Mouse (Mus musculus) A20 (cell line): ENCODE results near the gene Rexo1.

Experiments used
- DNase-seq: peaks from one replicate; pipeline ENCODE4 v3.0.0-alpha.2; 2011; ENCODE audit warnings: low read depth, low spot score

Rexo1 gene

DNA sequence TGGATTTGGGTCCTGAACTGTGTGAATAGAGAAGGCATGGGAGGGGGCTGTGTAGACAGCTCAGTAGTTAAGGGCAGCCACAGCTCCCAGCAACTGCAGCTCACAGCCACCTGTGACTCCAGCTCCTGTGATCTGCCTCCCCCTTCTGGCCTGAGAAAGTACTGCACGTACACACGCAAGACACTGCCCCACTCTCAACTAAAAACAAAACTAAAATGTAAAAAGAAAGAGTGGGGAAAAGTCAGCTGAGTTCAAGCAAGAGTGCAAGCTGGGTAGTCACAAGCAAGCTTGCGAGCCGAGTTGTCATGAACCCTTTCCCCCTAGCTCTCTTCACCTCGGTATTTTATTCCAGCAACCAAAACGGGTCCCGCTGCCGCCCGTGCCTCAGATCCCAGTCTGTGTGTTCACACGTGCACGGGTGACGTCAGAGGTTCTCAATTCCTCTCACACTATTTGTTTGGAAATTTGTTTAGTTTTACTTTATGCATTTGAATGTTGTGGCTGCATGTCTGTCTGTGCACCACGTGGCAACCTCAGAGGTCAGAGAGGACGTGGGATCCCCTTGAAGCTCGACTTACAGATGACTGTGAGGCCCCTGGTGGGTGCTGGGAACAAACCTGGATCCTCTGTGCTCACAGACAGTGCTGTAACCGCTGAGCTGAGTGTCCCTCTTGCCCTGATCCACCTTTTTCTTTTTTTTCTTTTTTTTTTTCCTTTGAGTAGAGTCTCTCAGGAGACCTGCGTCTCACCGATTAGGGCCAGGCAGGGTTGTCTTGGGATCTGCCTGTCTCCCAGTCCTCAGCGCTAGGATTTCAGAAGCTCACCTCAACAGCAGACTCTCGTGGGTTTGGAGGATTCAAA is 51.7 kb downstream of the Rexo1 start:
- peak; percentile 85 for DNase-seq

GRCm38 (mm10) chr10:80506222-80506621 is 55.1 kb downstream of the Rexo1 start:
- peak; percentile 69 for DNase-seq

DNA sequence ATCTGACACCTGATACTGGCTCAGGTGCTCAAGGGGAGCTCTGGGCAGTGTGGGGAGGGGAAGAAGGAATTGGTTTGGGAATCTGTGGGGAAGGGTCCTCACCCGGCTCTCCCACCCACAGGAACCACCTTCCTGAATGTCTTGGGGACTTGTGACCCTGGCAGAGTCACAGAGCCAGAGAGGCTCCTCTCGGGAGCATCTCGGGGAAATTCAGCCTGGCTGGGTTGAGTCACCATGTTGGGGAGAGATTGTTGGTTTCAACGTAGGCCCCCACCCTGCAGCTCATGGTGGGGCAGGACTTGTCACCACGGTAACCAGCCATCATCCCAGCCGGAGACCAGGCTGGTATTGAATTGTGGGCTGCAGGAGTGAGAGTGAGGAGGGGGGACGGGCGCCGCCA is 56.6 kb downstream of the Rexo1 start:
- DNase-seq, result no peak

DNA sequence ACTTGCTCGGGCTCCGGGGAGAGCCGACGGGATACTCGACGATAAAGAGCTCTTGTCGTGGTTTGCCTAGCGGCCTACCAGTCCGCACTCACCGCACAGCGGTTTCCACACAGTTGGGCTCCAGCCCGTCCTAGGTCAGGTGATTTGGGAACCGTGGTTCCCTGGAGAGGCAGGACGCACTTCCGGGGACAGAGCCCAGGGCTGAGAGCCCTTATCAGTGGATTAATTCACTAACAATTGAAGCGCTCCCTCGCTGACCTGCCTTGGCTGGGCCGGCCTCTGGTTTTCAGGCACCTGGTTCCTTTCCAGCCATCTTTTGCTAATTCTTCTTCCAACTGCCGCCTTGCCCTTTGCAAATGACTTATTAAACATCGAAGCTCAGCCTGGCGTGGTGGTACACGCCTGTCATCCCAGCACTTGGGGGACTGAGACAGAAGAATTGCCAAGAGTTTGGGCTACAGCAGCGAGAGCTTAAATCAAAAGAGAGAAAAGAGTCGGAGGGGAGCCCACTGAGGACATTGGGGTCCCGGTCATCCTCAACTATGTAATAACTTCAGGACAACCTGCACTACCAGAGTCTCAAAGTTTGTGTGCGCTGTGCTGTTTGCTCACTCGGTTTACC is 57.6 kb downstream of the Rexo1 start:
- DNase-seq, result no peak

- no peak for DNase-seq
These were observed 58.5 kb downstream of the Rexo1 start for GRCm38 (mm10) chr10:80502819-80503314.

DNA sequence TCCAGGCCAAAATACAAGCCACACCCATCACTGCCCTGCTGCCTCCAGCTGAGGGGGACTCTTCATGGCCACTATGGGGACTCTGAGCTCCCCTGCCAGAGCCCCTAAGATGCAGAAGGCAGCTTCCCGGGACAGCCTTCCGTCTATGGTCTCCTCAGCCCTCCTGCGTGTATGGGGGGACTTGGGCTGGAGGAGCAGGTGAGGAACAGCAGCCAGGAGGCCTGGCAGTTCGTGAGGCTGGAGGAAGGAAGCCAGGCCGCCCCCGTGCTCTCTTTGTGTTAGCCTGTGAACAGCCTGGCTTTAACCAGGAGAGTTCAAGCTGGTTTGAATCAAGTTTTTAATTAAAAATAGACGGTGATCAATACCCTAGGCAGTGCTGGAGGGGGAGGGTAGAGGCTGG is 59.1 kb downstream of the Rexo1 start:
- DNase-seq, result no peak

GRCm38 (mm10) chr10:80496421-80496820 is 64.9 kb downstream of the Rexo1 start:
- no peak for DNase-seq

GRCm38 (mm10) chr10:80495901-80496300 is 65.5 kb downstream of the Rexo1 start:
- DNase-seq, result no peak

DNA sequence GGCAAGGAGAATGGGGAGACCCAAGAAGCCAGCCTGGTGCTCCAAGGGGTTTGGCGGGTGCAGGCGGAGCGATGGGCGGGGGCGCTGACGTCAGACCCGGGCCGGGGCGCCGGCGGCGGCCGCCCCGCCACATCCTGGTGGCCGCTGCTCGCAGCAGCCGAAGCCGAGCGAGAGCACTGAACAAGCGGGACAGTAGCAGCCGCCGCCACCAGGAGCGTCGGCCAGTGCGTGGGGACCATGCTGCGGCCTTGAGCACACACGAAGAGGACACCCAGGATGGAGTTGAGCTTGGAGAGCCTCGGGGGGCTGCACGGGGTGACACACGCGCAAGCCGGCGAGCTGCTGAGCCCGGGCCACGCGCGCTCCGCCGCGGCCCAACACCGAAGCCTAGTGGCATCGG is 66.6 kb downstream of the Rexo1 start, which contains the start of gene Onecut3:
Gene Onecut3 (plus strand): TSS at position 104 of the 400 bp plus-strand sequence.
- no peak for DNase-seq
